ENCODE assay signal across 19 mouse cellular contexts in the genomic region with DNA sequence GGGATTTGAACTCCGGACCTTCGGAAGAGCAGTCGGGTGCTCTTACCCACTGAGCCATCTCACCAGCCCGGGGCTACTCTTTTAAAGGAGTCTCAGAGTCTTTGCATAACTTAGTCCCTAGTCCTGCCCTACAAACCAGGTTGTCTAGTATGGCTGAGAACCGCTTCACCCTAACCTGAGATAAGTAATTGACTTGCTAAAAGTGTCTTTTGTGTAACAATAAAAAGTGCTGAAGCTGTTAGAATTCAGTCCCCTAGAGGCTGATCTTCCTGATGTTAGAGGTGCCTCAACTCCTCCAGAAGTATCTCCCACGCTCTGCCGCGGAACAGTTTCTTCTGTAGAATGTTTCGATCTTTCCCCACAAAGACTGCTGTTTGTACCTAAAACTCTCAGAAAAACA. TPM values are rescaled to one million over a fixed set of nuclear protein-coding genes. Genes with fewer than 3 reads are reported as not detected.
A peak's percentile ranks its signal among the peaks of the same experiment; 100 is the strongest.
DNase-seq lines count a peak whose midpoint lies in the region; TF ChIP-seq lines count a peak whose summit lies in the region.
"Had no signal": no experiment of that assay in that cellular context is flagged by ENCODE, and none has a peak within 500 bp of the region (broad histone marks: within the 10 kb centered on the region; RNA-seq: fewer than 3 reads in every experiment).

No protein-coding gene starts in this region.

- peak; percentile 32 for DNase-seq in testis, postnatal 14 days (ENCODE audit: low spot score)
- no peak for DNase-seq in testis, postnatal 10 days (ENCODE audit: low spot score)
- peak; percentile 45 for DNase-seq in ES-E14 (ENCODE audit: low read depth, low spot score)
- DNase-seq in WW6 (ENCODE audit: low read depth, low spot score) = peak; percentile 20
- DNase-seq in heart, postnatal 4 days = no peak
- no peak for DNase-seq in layer of hippocampus, adult 2 months (ENCODE audit: low spot score in 2 of 2)
- no peak for DNase-seq in Muller cell, postnatal 12 days (ENCODE audit: inconsistent ontology term)
- DNase-seq: adrenal gland, adult 2 months; adrenal gland, postnatal 10 days; adrenal gland, postnatal 25 days; cerebellum, adult 11 months; cerebellum, adult 18-20 months; cerebellum, adult 8-10 months; cerebellum, adult 9-11 months; cerebellum, postnatal 14 days; forebrain, postnatal 0 days had no signal

- 0 out of 4 replicates have a peak overlapping the region, but pooled peaks of 1 of the 2 experiments have one; percentile 5 for H3K4me3 ChIP-seq in ES-E14 (ENCODE audit: insufficient read depth in 1 of 2, low read depth in 1 of 2, low read length in 2 of 2, poor library complexity in 1 of 2, severe bottlenecking in 1 of 2)
- no peak overlapping the region for H3K4me3 ChIP-seq in layer of hippocampus, adult 2 months
- H3K4me3 ChIP-seq: embryonic facial prominence, embryonic 13.5 days; forebrain, embryonic 13.5 days; forebrain, embryonic 15.5 days had no signal

- no peak for TF ChIP-seq CTCF in layer of hippocampus, adult 2 months (conservative IDR thresholded peaks at IDR 0.05)

- H3K27ac ChIP-seq in ES-E14 (ENCODE audit: insufficient read depth, low read depth, low read length, poor library complexity, severe bottlenecking) = no peak overlapping the region
- no peak overlapping the region for H3K27ac ChIP-seq in layer of hippocampus, adult 2 months
- H3K27ac ChIP-seq: embryonic facial prominence, embryonic 13.5 days; forebrain, embryonic 13.5 days; forebrain, embryonic 15.5 days had no signal

- in situ Hi-C loops in ES-E14 (cut with MboI; ENCODE audit: low sequenced_read_pairs in 2 of 2, unreplicated experiment in 2 of 2) = no loop called here

- H3K9me3 ChIP-seq in ES-E14 (ENCODE audit: control insufficient read depth, insufficient read depth, low read depth, low read length) = no peaks in the 10 kb centered on the region
- H3K9me3 ChIP-seq: embryonic facial prominence, embryonic 13.5 days; forebrain, embryonic 13.5 days; forebrain, embryonic 15.5 days had no signal

- no peak overlapping the region for H3K9ac ChIP-seq in ES-E14 (ENCODE audit: insufficient read depth, low read depth, low read length, poor library complexity, severe bottlenecking)
- H3K9ac ChIP-seq: embryonic facial prominence, embryonic 13.5 days; forebrain, embryonic 13.5 days; forebrain, embryonic 15.5 days; forebrain, postnatal 0 days had no signal

- no peaks in the 10 kb centered on the region for H3K36me3 ChIP-seq in ES-E14 (ENCODE audit: control insufficient read depth, insufficient read depth, low read length, poor library complexity, severe bottlenecking)

- H3K4me1 ChIP-seq in ES-E14 (ENCODE audit: control insufficient read depth in 2 of 2, insufficient read depth in 2 of 2, low read length in 2 of 2, poor library complexity in 1 of 2) = no peaks in the 10 kb centered on the region
- H3K4me1 ChIP-seq: embryonic facial prominence, embryonic 13.5 days had no signal

TF ChIP-seq in ES-E14, 5 proteins besides CTCF, POLR2A, EP300 and RAD21:
- no peak for TF ChIP-seq HCFC1 (IDR thresholded peaks at IDR 0.05; ENCODE audit: borderline replicate concordance, insufficient read depth, low read length)
- peak; percentile 65; the same call in 1 of the 2 replicates for TF ChIP-seq MAFK (IDR thresholded peaks at IDR 0.05; ENCODE audit: insufficient read depth, low read depth, low read length)

RNA-seq across cellular contexts. Expression of a gene that starts 1.7 kb away (rescaled TPM):
- total RNA-seq in ES-E14 (2012; rRNA removed) = 9.0 and 11.3 TPM in 2 replicates
- total RNA-seq in heart, postnatal 4 days (2021) = 10 to 100 TPM; 14.4 to 16.8 TPM
- 10 to 100 TPM; 19.5 to 23.9 TPM for total RNA-seq in layer of hippocampus, adult 2 months (2021)

RNA-seq across cellular contexts. Expression of a gene that starts 27.2 kb away (rescaled TPM):
- 4.1 and 5.8 TPM in 2 replicates for total RNA-seq in ES-E14 (2012; rRNA removed)
- total RNA-seq in heart, postnatal 4 days (2021) = 1 to 10 TPM; 3.9 to 4.2 TPM
- 10 to 100 TPM; 57.2 to 57.3 TPM for total RNA-seq in layer of hippocampus, adult 2 months (2021)

Comparison
In these comparisons a context has a peak if more than half of its experiments do, and no peak if none do; other contexts are left out.
1. DNase-seq: peak in testis, postnatal 14 days (single experiment), ES-E14 (single experiment) and WW6 (single experiment); none in testis, postnatal 10 days (single experiment), heart, postnatal 4 days (single experiment), layer of hippocampus, adult 2 months (0 of 2) and Muller cell, postnatal 12 days (single experiment).